Mouse (Mus musculus): ENCODE results near the gene Gatd1. TPM values are rescaled to one million over a fixed set of nuclear protein-coding genes. Genes with fewer than 3 reads are reported as not detected.
A peak's percentile ranks its signal among the peaks of the same experiment; 100 is the strongest.

The Gatd1 gene
- polyA plus RNA-seq, 1 experiment = 36.7 TPM

DNA sequence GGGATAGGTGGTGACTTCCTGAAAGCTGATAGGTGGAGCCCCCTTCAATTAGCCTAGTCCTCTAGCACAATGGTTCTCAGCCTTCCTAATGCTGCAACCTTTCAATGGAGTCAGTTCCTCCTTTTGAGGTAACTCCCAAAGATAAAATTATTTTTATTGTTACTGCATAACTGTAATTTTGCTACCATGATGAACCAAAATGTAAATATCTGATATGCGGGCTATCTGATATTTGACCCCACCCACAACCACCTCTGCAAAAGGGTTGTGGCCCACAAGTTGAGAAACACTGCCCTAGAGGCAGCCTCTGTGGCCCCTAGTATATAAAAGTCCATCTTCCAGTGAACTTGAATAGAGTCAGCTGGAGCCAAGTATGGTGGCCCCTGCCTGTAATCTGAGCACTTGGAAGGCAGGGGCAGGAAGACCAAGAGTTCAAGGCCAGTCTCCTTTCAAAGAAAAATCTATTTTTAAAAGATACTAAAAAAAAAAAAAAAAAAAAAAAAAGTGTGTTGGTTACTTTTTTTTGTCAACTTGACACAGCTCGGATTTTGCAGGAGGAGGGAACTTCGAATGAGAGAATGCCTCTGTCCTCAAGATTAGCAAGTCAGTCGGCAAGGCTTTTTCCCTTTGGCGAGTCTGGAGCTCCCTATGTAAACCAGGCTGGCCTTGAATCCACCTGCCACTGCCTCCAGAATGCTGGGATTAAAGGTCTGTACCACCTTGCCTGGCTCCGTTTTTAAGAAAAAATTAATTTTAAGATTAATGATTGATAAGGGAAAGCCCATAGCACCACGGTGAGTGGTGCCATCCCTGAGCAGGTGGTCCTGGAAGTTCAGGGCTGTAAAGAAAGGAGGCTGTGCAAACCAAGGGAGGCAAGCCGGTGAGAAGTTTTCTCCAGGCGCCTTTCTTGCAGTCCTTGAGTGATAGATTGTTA lies 23.3 kb downstream of the Gatd1 start:
- no peak overlapping the region for H3K4me3 ChIP-seq (ENCODE audit: low read depth, low read length)
- H3K4me1 ChIP-seq (ENCODE audit: control insufficient read depth, insufficient read depth, low read length) = peaks cover 4% of the 10 kb centered on the region
- no peaks in the 10 kb centered on the region for H3K9me3 ChIP-seq (replicated peaks; ENCODE audit: control insufficient read depth, insufficient read depth, low read length, poor library complexity, severe bottlenecking)
- no peaks in the 10 kb centered on the region for H3K27me3 ChIP-seq (ENCODE audit: control insufficient read depth, insufficient read depth, low read length, poor library complexity, severe bottlenecking)
- H3K27ac ChIP-seq (ENCODE audit: insufficient read depth, low read length) = no peak overlapping the region
- H3K9ac ChIP-seq (ENCODE audit: low read depth, poor library complexity, severe bottlenecking) = no peak overlapping the region
- H3K36me3 ChIP-seq (ENCODE audit: control insufficient read depth, insufficient read depth, low read length, poor library complexity, severe bottlenecking) = no peaks in the 10 kb centered on the region
- TF ChIP-seq EP300 (IDR thresholded peaks at IDR 0.05; ENCODE audit: insufficient read depth, low read depth, low read length) = no peak
- TF ChIP-seq CTCF (IDR thresholded peaks at IDR 0.05; ENCODE audit: low read depth, low read length) = no peak
- no peak for TF ChIP-seq POLR2A (IDR thresholded peaks at IDR 0.05; ENCODE audit: insufficient read depth, low read length)

DNA sequence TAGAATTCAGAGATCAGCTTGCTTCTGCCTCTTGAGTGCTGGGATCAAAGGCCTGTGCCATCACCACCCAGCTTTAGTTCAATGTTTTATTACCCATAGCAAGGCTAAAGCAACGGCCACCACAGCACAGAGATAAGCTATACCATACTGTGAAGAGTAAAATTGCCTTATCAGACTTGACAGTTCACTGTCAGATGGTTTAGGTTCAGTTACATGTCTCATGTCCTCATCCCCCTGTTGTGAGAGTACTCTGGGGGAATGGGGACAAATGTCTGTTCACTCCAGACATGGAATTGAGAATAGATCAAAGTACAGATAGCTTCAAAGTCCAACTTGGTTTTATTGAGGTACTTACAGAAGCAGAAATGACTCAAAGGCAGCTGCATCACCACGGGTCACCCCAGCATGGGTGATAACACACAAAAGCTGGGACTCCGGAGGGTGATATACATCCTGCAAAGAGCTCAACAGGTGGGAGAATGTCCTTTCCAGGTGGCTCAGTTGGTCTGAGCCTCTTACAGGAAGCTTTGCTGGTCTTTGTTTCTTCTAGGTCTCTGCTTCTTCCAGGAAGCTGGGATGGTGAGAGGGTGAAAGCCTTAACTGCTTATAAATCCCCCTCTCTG lies 25.3 kb downstream of the Gatd1 start:
- no peak overlapping the region for H3K4me3 ChIP-seq (ENCODE audit: low read depth, low read length)
- no peak overlapping the region for H3K27ac ChIP-seq (ENCODE audit: insufficient read depth, low read length)
- no peaks in the 10 kb centered on the region for H3K36me3 ChIP-seq (ENCODE audit: control insufficient read depth, insufficient read depth, low read length, poor library complexity, severe bottlenecking)
- no peaks in the 10 kb centered on the region for H3K27me3 ChIP-seq (ENCODE audit: control insufficient read depth, insufficient read depth, low read length, poor library complexity, severe bottlenecking)
- H3K9ac ChIP-seq (ENCODE audit: low read depth, poor library complexity, severe bottlenecking) = no peak overlapping the region
- peaks cover 2% of the 10 kb centered on the region for H3K4me1 ChIP-seq (ENCODE audit: control insufficient read depth, insufficient read depth, low read length)
- TF ChIP-seq EP300 (IDR thresholded peaks at IDR 0.05; ENCODE audit: insufficient read depth, low read depth, low read length) = no peak
- TF ChIP-seq POLR2A (IDR thresholded peaks at IDR 0.05; ENCODE audit: insufficient read depth, low read length) = no peak
- TF ChIP-seq CTCF (IDR thresholded peaks at IDR 0.05; ENCODE audit: low read depth, low read length) = no peak
- H3K9me3 ChIP-seq (replicated peaks; ENCODE audit: control insufficient read depth, insufficient read depth, low read length, poor library complexity, severe bottlenecking) = no peaks in the 10 kb centered on the region

DNA sequence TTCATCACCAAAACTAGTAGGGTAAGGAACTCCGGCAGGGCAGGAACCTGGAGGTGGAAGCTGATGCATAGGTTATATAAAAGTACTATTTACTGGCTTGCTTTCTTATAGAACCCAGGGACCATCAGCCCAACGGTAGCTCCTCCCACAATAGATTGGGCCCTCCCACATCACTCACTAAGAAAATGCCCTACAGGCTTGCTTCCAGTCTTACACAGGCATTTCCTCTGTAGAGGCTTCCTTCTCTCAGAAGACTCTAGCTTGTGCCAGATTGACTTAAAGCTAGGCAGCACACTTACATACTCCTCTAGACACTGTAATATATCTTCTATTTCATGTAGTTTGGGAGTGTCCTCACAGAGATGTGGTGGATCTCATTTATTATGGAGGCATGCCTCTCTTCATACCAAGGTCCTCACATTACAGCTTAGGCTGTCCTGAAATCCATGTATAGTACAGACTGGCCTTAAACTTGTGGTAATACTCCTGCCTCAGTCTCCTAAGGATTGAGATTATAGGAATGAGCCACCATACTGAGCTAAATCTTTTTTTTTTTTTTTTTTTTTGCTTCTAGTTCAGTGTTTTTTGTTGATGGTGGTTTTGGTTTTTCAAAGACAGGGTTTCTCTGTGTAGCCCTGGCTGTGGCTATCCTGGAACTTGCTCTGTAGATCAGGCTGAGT lies 26.0 kb downstream of the Gatd1 start:
- H3K4me1 ChIP-seq (ENCODE audit: control insufficient read depth, insufficient read depth, low read length) = no peaks in the 10 kb centered on the region
- no peaks in the 10 kb centered on the region for H3K36me3 ChIP-seq (ENCODE audit: control insufficient read depth, insufficient read depth, low read length, poor library complexity, severe bottlenecking)
- no peak overlapping the region for H3K4me3 ChIP-seq (ENCODE audit: low read depth, low read length)
- TF ChIP-seq CTCF (IDR thresholded peaks at IDR 0.05; ENCODE audit: low read depth, low read length) = no peak
- no peaks in the 10 kb centered on the region for H3K27me3 ChIP-seq (ENCODE audit: control insufficient read depth, insufficient read depth, low read length, poor library complexity, severe bottlenecking)
- no peak overlapping the region for H3K9ac ChIP-seq (ENCODE audit: low read depth, poor library complexity, severe bottlenecking)
- H3K27ac ChIP-seq (ENCODE audit: insufficient read depth, low read length) = no peak overlapping the region
- no peaks in the 10 kb centered on the region for H3K9me3 ChIP-seq (replicated peaks; ENCODE audit: control insufficient read depth, insufficient read depth, low read length, poor library complexity, severe bottlenecking)

- Histone ChIP-seq H3K27me3 (ENCODE audit: control insufficient read depth, insufficient read depth, low read length, poor library complexity, severe bottlenecking) (no peaks in the 10 kb centered on the region), H3K36me3 (ENCODE audit: control insufficient read depth, insufficient read depth, low read length, poor library complexity, severe bottlenecking) (no peaks in the 10 kb centered on the region), H3K4me1 (ENCODE audit: control insufficient read depth, insufficient read depth, low read length) (peaks cover 2% of the 10 kb centered on the region), H3K9me3 (replicated peaks; ENCODE audit: control insufficient read depth, insufficient read depth, low read length, poor library complexity, severe bottlenecking) (no peaks in the 10 kb centered on the region), H3K4me3 (ENCODE audit: low read depth, low read length) (no peak overlapping the region), H3K9ac (ENCODE audit: low read depth, poor library complexity, severe bottlenecking) (no peak overlapping the region), H3K27ac (ENCODE audit: insufficient read depth, low read length) (no peak overlapping the region)
- TF ChIP-seq POLR2A (IDR thresholded peaks at IDR 0.05; ENCODE audit: insufficient read depth, low read length) (no peak), EP300 (IDR thresholded peaks at IDR 0.05; ENCODE audit: insufficient read depth, low read depth, low read length) (no peak), CTCF (IDR thresholded peaks at IDR 0.05; ENCODE audit: low read depth, low read length) (no peak)
Observed at GRCm38 (mm10) chr7:141381068-141381835, 32.7 kb downstream of the Gatd1 start.

DNA sequence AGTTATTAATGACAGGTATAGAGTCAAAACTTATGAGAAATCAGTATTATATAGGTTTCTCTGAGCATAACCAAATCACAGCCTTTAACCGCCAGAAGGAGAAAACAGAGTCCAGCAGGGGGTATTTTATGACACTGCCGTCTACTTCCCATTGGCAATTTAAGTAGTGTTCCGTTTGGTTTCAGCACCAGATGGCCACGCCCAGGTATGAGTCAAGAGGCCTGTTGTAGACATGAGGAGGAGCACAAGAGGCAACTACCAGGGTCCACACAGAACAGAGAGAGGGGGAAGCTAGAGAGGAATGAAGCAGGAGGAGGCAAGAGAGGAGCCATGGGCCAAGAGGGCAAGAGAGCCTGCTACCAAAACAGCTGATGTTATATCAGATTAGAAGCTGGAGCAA lies 34.4 kb downstream of the Gatd1 start:
- Histone ChIP-seq H3K27me3 (ENCODE audit: control insufficient read depth, insufficient read depth, low read length, poor library complexity, severe bottlenecking) (no peaks in the 10 kb centered on the region), H3K4me3 (ENCODE audit: low read depth, low read length) (no peak overlapping the region), H3K36me3 (ENCODE audit: control insufficient read depth, insufficient read depth, low read length, poor library complexity, severe bottlenecking) (no peaks in the 10 kb centered on the region), H3K4me1 (ENCODE audit: control insufficient read depth, insufficient read depth, low read length) (peaks cover 2% of the 10 kb centered on the region), H3K27ac (ENCODE audit: insufficient read depth, low read length) (peak overlapping the region; percentile 37; the same call in 1 of the 2 replicates), H3K9ac (ENCODE audit: low read depth, poor library complexity, severe bottlenecking) (no peak overlapping the region), H3K9me3 (replicated peaks; ENCODE audit: control insufficient read depth, insufficient read depth, low read length, poor library complexity, severe bottlenecking) (no peaks in the 10 kb centered on the region)
- TF ChIP-seq EP300 (IDR thresholded peaks at IDR 0.05; ENCODE audit: insufficient read depth, low read depth, low read length) = no peak
- TF ChIP-seq POLR2A (IDR thresholded peaks at IDR 0.05; ENCODE audit: insufficient read depth, low read length) = no peak
- no peak for TF ChIP-seq CTCF (IDR thresholded peaks at IDR 0.05; ENCODE audit: low read depth, low read length)
